Mouse (Mus musculus): ENCODE data around the gene Fgfbp1. TPM values are rescaled to one million over a fixed set of nuclear protein-coding genes. Genes with fewer than 3 reads are reported as not detected.

The Fgfbp1 gene
- polyA plus RNA-seq, 1 experiment from 2014 or later: 0.97 TPM

Other genes with a start within 250 kb of the Fgfbp1 start
- 0.17 TPM in 1 of 2 replicates, not detected in the other for gene Bst1, start 162.9 kb downstream of the Fgfbp1 start, polyA plus RNA-seq (2016; fragmentation: Nextera tagmentation; extraction: Ambion mirVana)
- 61.8 and 62.7 TPM in 2 replicates for gene Fbxl5, start 160.1 kb downstream of the Fgfbp1 start, polyA plus RNA-seq (2016; fragmentation: Nextera tagmentation; extraction: Ambion mirVana)
- 3.4 and 3.8 TPM in 2 replicates for gene Cd38, start 113.2 kb downstream of the Fgfbp1 start, polyA plus RNA-seq (2016; fragmentation: Nextera tagmentation; extraction: Ambion mirVana)
- gene Gm7879, start 68.6 kb downstream of the Fgfbp1 start, polyA plus RNA-seq (2016; fragmentation: Nextera tagmentation; extraction: Ambion mirVana): not detected in 2 replicates
- gene Prom1, start 120.3 kb upstream of the Fgfbp1 start, polyA plus RNA-seq (2016; fragmentation: Nextera tagmentation; extraction: Ambion mirVana): 110 and 123 TPM in 2 replicates
- 30.3 and 35.6 TPM in 2 replicates for gene Tapt1, start 244.8 kb upstream of the Fgfbp1 start, polyA plus RNA-seq (2016; fragmentation: Nextera tagmentation; extraction: Ambion mirVana)